Mouse (Mus musculus): ENCODE data around the gene Tgfa. TPM values are rescaled to one million over a fixed set of nuclear protein-coding genes. Genes with fewer than 3 reads are reported as not detected.

Tgfa gene
- polyA plus RNA-seq (2015; fragmentation: Nextera tagmentation; extraction: Ambion mirVana): 7.2 and 10.2 TPM in 2 replicates

DNA sequence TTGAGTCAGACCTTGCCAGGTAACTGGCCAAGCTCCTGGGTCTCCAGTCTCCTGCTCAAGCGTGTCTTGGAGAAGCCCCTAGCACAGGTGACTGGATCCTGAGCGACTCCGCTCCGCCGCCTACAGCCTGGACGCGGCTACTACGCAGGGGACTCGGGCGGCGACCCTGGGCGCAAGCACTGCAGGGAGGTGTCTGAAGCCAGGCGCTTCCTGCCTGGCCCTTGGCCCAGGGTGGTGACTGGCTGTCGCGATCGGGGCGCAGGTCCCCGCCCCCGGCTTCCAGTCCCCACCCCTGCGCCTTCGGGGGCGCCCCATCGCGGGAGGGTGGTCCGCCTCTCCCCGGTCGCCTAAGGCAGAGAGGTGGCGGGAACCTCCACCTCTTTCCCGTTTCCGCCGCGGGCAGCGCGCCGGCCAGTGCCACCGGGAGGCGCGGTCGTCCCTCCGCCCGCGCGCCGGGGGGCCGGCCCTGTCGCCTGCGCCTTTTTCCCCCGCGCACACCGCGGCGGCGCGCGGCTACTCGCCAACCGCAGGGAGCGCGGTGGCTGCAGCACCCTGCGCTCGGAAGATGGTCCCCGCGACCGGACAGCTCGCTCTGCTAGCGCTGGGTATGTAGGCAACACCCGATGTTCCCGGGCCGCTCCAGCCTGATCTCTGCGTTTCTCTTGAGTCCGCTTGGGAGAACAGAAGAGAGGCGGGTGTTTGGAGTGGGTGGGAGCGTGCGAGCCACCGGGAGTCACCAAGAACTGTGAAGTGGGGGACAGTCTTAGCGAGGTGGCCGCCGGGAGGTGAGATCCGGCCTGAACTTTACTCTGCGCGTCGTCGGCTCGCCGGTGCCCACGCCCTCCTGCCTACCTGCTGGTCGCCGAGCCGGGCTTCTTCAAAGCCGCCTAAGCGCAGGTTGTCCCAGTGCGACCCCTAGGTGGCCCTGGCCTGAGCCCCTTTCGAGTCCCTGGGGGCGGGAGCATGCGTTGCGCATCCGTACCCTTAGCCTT, at the start of gene Tgfa:
Gene Tgfa, plus strand, starts transcription at position 283 of the 992 bp plus-strand sequence.
- Histone ChIP-seq H3K4me1 (ENCODE audit: control insufficient read depth, insufficient read depth, low read length) (peaks cover 10% of the 10 kb centered on the region; the same call in 1 of the 2 replicates), H3K9ac (ENCODE audit: low read length) (peak within 1 kb of the TSS; percentile 75), H3K27ac (ENCODE audit: low read length) (peak within 1 kb of the TSS; percentile 79), H3K4me2 (ENCODE audit: low read depth, low read length) (peak within 1 kb of the TSS; percentile 91), H3K4me3 (replicated peaks; ENCODE audit: low read length) (peak within 1 kb of the TSS; percentile 64), H3K36me3 (ENCODE audit: control insufficient read depth, insufficient read depth, low read length) (no peaks in the 10 kb centered on the region), H3K9me3 (replicated peaks; ENCODE audit: control insufficient read depth, low read length) (no peaks in the 10 kb centered on the region), H3K27me3 (ENCODE audit: control insufficient read depth, insufficient read depth, low read length) (peaks cover 5% of the 10 kb centered on the region; the same call in 1 of the 2 replicates)
- WGBS: under 1% methylated on average over 96 of the region's 97 CpGs
- peak; percentile 91 for ATAC-seq (ENCODE audit: insufficient read depth, low FRiP score)

- Histone ChIP-seq H3K27me3 (ENCODE audit: control insufficient read depth, insufficient read depth, low read length) (no peaks in the 10 kb centered on the region), H3K4me3 (replicated peaks; ENCODE audit: low read length) (no peak overlapping the region), H3K9ac (ENCODE audit: low read length) (no peak overlapping the region), H3K36me3 (ENCODE audit: control insufficient read depth, insufficient read depth, low read length) (no peaks in the 10 kb centered on the region), H3K4me1 (ENCODE audit: control insufficient read depth, insufficient read depth, low read length) (no peaks in the 10 kb centered on the region), H3K4me2 (ENCODE audit: low read depth, low read length) (no peak overlapping the region), H3K27ac (ENCODE audit: low read length) (no peak overlapping the region), H3K9me3 (replicated peaks; ENCODE audit: control insufficient read depth, low read length) (0 out of 2 replicates have a peak, but pooled peaks cover 5% of the 10 kb centered on the region)
- no peak for ATAC-seq (ENCODE audit: insufficient read depth, low FRiP score)
- WGBS: 28% methylated on average over 4 of the region's 4 CpGs
Measured at GRCm38 (mm10) chr6:86148518-86148917, 46.5 kb upstream of the Tgfa start.

GRCm38 (mm10) chr6:86149001-86149400, 46.0 kb upstream of the Tgfa start:
- no peaks in the 10 kb centered on the region for H3K27me3 ChIP-seq (ENCODE audit: control insufficient read depth, insufficient read depth, low read length)
- no peak overlapping the region for H3K4me3 ChIP-seq (replicated peaks; ENCODE audit: low read length)
- 0 out of 2 replicates have a peak, but pooled peaks cover 5% of the 10 kb centered on the region for H3K9me3 ChIP-seq (replicated peaks; ENCODE audit: control insufficient read depth, low read length)
- no peaks in the 10 kb centered on the region for H3K4me1 ChIP-seq (ENCODE audit: control insufficient read depth, insufficient read depth, low read length)
- H3K4me2 ChIP-seq (ENCODE audit: low read depth, low read length): no peak overlapping the region
- 47% methylated on average over 4 of the region's 4 CpGs for WGBS
- ATAC-seq (ENCODE audit: insufficient read depth, low FRiP score): no peak
- no peak overlapping the region for H3K27ac ChIP-seq (ENCODE audit: low read length)
- no peak overlapping the region for H3K9ac ChIP-seq (ENCODE audit: low read length)
- H3K36me3 ChIP-seq (ENCODE audit: control insufficient read depth, insufficient read depth, low read length): no peaks in the 10 kb centered on the region

GRCm38 (mm10) chr6:86152676-86153075, 42.3 kb upstream of the Tgfa start:
- no peaks in the 10 kb centered on the region for H3K9me3 ChIP-seq (replicated peaks; ENCODE audit: control insufficient read depth, low read length)
- ATAC-seq (ENCODE audit: insufficient read depth, low FRiP score): no peak
- no peaks in the 10 kb centered on the region for H3K27me3 ChIP-seq (ENCODE audit: control insufficient read depth, insufficient read depth, low read length)
- no peak overlapping the region for H3K4me2 ChIP-seq (ENCODE audit: low read depth, low read length)
- H3K36me3 ChIP-seq (ENCODE audit: control insufficient read depth, insufficient read depth, low read length): no peaks in the 10 kb centered on the region
- H3K9ac ChIP-seq (ENCODE audit: low read length): no peak overlapping the region
- H3K4me1 ChIP-seq (ENCODE audit: control insufficient read depth, insufficient read depth, low read length): peaks cover 6% of the 10 kb centered on the region
- 90% methylated on average over 7 of the region's 7 CpGs for WGBS
- no peak overlapping the region for H3K27ac ChIP-seq (ENCODE audit: low read length)
- H3K4me3 ChIP-seq (replicated peaks; ENCODE audit: low read length): no peak overlapping the region

GRCm38 (mm10) chr6:86153436-86153990, 41.5 kb upstream of the Tgfa start:
- Histone ChIP-seq H3K4me3 (replicated peaks; ENCODE audit: low read length) (no peak overlapping the region), H3K9ac (ENCODE audit: low read length) (no peak overlapping the region), H3K36me3 (ENCODE audit: control insufficient read depth, insufficient read depth, low read length) (no peaks in the 10 kb centered on the region), H3K4me1 (ENCODE audit: control insufficient read depth, insufficient read depth, low read length) (peaks cover 6% of the 10 kb centered on the region), H3K27ac (ENCODE audit: low read length) (no peak overlapping the region), H3K27me3 (ENCODE audit: control insufficient read depth, insufficient read depth, low read length) (no peaks in the 10 kb centered on the region), H3K4me2 (ENCODE audit: low read depth, low read length) (no peak overlapping the region), H3K9me3 (replicated peaks; ENCODE audit: control insufficient read depth, low read length) (no peaks in the 10 kb centered on the region)
- WGBS: 65% methylated on average over 8 of the region's 8 CpGs
- ATAC-seq (ENCODE audit: insufficient read depth, low FRiP score): no peak

- no peak overlapping the region for H3K9ac ChIP-seq (ENCODE audit: low read length)
- peaks cover 6% of the 10 kb centered on the region for H3K4me1 ChIP-seq (ENCODE audit: control insufficient read depth, insufficient read depth, low read length)
- H3K36me3 ChIP-seq (ENCODE audit: control insufficient read depth, insufficient read depth, low read length): no peaks in the 10 kb centered on the region
- no peak overlapping the region for H3K4me3 ChIP-seq (replicated peaks; ENCODE audit: low read length)
- 75% methylated on average over 5 of the region's 5 CpGs for WGBS
- no peaks in the 10 kb centered on the region for H3K27me3 ChIP-seq (ENCODE audit: control insufficient read depth, insufficient read depth, low read length)
- H3K4me2 ChIP-seq (ENCODE audit: low read depth, low read length): no peak overlapping the region
- H3K27ac ChIP-seq (ENCODE audit: low read length): no peak overlapping the region
- no peak for ATAC-seq (ENCODE audit: insufficient read depth, low FRiP score)
- H3K9me3 ChIP-seq (replicated peaks; ENCODE audit: control insufficient read depth, low read length): no peaks in the 10 kb centered on the region
Measured at GRCm38 (mm10) chr6:86154006-86154405, 41.0 kb upstream of the Tgfa start.

DNA sequence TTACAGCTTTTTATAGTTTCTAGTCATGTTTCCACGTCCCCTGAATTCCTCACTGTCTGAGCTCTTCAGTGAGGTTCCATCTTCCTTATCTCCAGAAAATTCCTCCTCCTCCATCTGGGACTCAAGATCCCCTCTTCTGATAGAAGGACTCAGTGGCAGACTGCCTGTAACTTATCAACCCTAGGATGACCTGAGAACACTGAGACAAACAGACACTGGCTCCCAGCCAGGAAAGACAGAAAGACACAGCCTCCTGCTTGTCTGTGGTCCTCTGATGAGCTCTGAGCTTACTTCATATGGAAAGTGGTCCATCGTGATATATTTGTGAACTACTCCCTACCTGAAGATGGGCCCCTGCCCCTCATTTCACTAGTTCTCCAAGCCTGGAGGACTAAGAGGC, 40.5 kb upstream of the Tgfa start:
- Histone ChIP-seq H3K27ac (ENCODE audit: low read length) (no peak overlapping the region), H3K9ac (ENCODE audit: low read length) (no peak overlapping the region), H3K36me3 (ENCODE audit: control insufficient read depth, insufficient read depth, low read length) (no peaks in the 10 kb centered on the region), H3K9me3 (replicated peaks; ENCODE audit: control insufficient read depth, low read length) (no peaks in the 10 kb centered on the region), H3K4me3 (replicated peaks; ENCODE audit: low read length) (no peak overlapping the region), H3K4me1 (ENCODE audit: control insufficient read depth, insufficient read depth, low read length) (peaks cover 6% of the 10 kb centered on the region), H3K4me2 (ENCODE audit: low read depth, low read length) (no peak overlapping the region), H3K27me3 (ENCODE audit: control insufficient read depth, insufficient read depth, low read length) (no peaks in the 10 kb centered on the region)
- ATAC-seq (ENCODE audit: insufficient read depth, low FRiP score): no peak
- WGBS: 47% methylated on average over 2 of the region's 2 CpGs

- peaks cover 6% of the 10 kb centered on the region for H3K4me1 ChIP-seq (ENCODE audit: control insufficient read depth, insufficient read depth, low read length)
- ATAC-seq (ENCODE audit: insufficient read depth, low FRiP score): peak; percentile 76
- H3K4me2 ChIP-seq (ENCODE audit: low read depth, low read length): no peak overlapping the region; the same call in 1 of the 2 replicates
- H3K4me3 ChIP-seq (replicated peaks; ENCODE audit: low read length): no peak overlapping the region
- no peaks in the 10 kb centered on the region for H3K36me3 ChIP-seq (ENCODE audit: control insufficient read depth, insufficient read depth, low read length)
- H3K9ac ChIP-seq (ENCODE audit: low read length): 0 out of 2 replicates have a peak overlapping the region, but pooled peaks have one; percentile 2
- H3K27ac ChIP-seq (ENCODE audit: low read length): peak overlapping the region; percentile 25
- 59% methylated on average over 17 of the region's 17 CpGs for WGBS
- H3K9me3 ChIP-seq (replicated peaks; ENCODE audit: control insufficient read depth, low read length): no peaks in the 10 kb centered on the region
- no peaks in the 10 kb centered on the region for H3K27me3 ChIP-seq (ENCODE audit: control insufficient read depth, insufficient read depth, low read length)
Measured at GRCm38 (mm10) chr6:86157253-86158234, 37.5 kb upstream of the Tgfa start.

All from stomach, embryonic 16.5 days (tissue).